Mouse (Mus musculus): ENCODE measurements at regions not wholly inside any gene's neighbourhood (a gene's known extent, or its start where the extent isn't known, plus 50 kb on each side); places are given as distances from the start of the nearest gene placed in this dataset.

- no peak for TF ChIP-seq CTCF (IDR thresholded peaks at IDR 0.05; ENCODE audit: low read depth)
- Histone ChIP-seq H3K4me3 (ENCODE audit: low read depth, low read length) (no peak overlapping the region), H3K9ac (no peak overlapping the region), H3K4me1 (ENCODE audit: insufficient read depth) (no peaks in the 10 kb centered on the region), H3K4me2 (ENCODE audit: low read depth) (no peak overlapping the region), H3K9me3 (ENCODE audit: low read length) (no peaks in the 10 kb centered on the region), H3K27ac (ENCODE audit: low read depth, low read length) (no peak overlapping the region), H3K36me3 (ENCODE audit: insufficient read depth) (no peaks in the 10 kb centered on the region), H3K27me3 (ENCODE audit: insufficient read depth, low read length) (no peaks in the 10 kb centered on the region)
- WGBS, result 52% methylated on average over 2 of the region's 2 CpGs
- ATAC-seq (no peak; the same call in 1 of the 2 replicates), DNase-seq (peak; percentile 17)
Observed at GRCm38 (mm10) chr6:27029008-27029407, 1106.0 kb downstream of the Grm8 start.

GRCm38 (mm10) chr6:27028377-27028776 is 1106.6 kb downstream of the Grm8 start:
- 27% methylated on average over 2 of the region's 2 CpGs for WGBS

GRCm38 (mm10) chr6:27021697-27022096 is 1113.3 kb downstream of the Grm8 start:
- H3K27me3 ChIP-seq (ENCODE audit: insufficient read depth, low read length), result no peaks in the 10 kb centered on the region
- ATAC-seq (no peak), DNase-seq (no peak)
- H3K9me3 ChIP-seq (ENCODE audit: low read length), result no peaks in the 10 kb centered on the region
- H3K9ac ChIP-seq, result no peak overlapping the region
- H3K4me2 ChIP-seq (ENCODE audit: low read depth), result no peak overlapping the region
- no peak for TF ChIP-seq CTCF (IDR thresholded peaks at IDR 0.05; ENCODE audit: low read depth)
- no peak overlapping the region for H3K4me3 ChIP-seq (ENCODE audit: low read depth, low read length)
- H3K27ac ChIP-seq (ENCODE audit: low read depth, low read length), result no peak overlapping the region
- no peaks in the 10 kb centered on the region for H3K4me1 ChIP-seq (ENCODE audit: insufficient read depth)
- H3K36me3 ChIP-seq (ENCODE audit: insufficient read depth), result no peaks in the 10 kb centered on the region
- WGBS, result 81% methylated on average over 2 of the region's 2 CpGs

More at GRCm38 (mm10) chr6:27028377-27028776, 1106.6 kb downstream of the Grm8 start:
- Histone ChIP-seq H3K4me2 (ENCODE audit: low read depth) (no peak overlapping the region), H3K36me3 (ENCODE audit: insufficient read depth) (no peaks in the 10 kb centered on the region), H3K9ac (no peak overlapping the region), H3K4me3 (ENCODE audit: low read depth, low read length) (no peak overlapping the region), H3K4me1 (ENCODE audit: insufficient read depth) (no peaks in the 10 kb centered on the region), H3K9me3 (ENCODE audit: low read length) (no peaks in the 10 kb centered on the region), H3K27me3 (ENCODE audit: insufficient read depth, low read length) (no peaks in the 10 kb centered on the region), H3K27ac (ENCODE audit: low read depth, low read length) (no peak overlapping the region)
- TF ChIP-seq CTCF (IDR thresholded peaks at IDR 0.05; ENCODE audit: low read depth), result no peak
- ATAC-seq, result peak; percentile 48; the same call in 1 of the 2 replicates
- peak; percentile 10 for DNase-seq

- no peak for ATAC-seq
- Histone ChIP-seq H3K4me2 (ENCODE audit: low read depth) (no peak overlapping the region), H3K36me3 (ENCODE audit: insufficient read depth) (no peaks in the 10 kb centered on the region), H3K27me3 (ENCODE audit: insufficient read depth, low read length) (no peaks in the 10 kb centered on the region), H3K4me1 (ENCODE audit: insufficient read depth) (no peaks in the 10 kb centered on the region), H3K9me3 (ENCODE audit: low read length) (no peaks in the 10 kb centered on the region), H3K27ac (ENCODE audit: low read depth, low read length) (no peak overlapping the region), H3K9ac (no peak overlapping the region), H3K4me3 (ENCODE audit: low read depth, low read length) (no peak overlapping the region)
- DNase-seq, result no peak
- TF ChIP-seq CTCF (IDR thresholded peaks at IDR 0.05; ENCODE audit: low read depth), result no peak
Observed at GRCm38 (mm10) chr6:27014475-27014874, 1120.5 kb downstream of the Grm8 start.

GRCm38 (mm10) chr6:26976613-26977012 is 1158.4 kb downstream of the Grm8 start:
- no peaks in the 10 kb centered on the region for H3K9me3 ChIP-seq (ENCODE audit: low read length)
- ATAC-seq, result peak; percentile 69
- H3K9ac ChIP-seq, result no peak overlapping the region
- no peak overlapping the region for H3K4me2 ChIP-seq (ENCODE audit: low read depth)
- peak; percentile 35 for DNase-seq
- no peaks in the 10 kb centered on the region for H3K4me1 ChIP-seq (ENCODE audit: insufficient read depth)
- no peaks in the 10 kb centered on the region for H3K27me3 ChIP-seq (ENCODE audit: insufficient read depth, low read length)
- H3K27ac ChIP-seq (ENCODE audit: low read depth, low read length), result no peak overlapping the region
- no peaks in the 10 kb centered on the region for H3K36me3 ChIP-seq (ENCODE audit: insufficient read depth)
- no peak overlapping the region for H3K4me3 ChIP-seq (ENCODE audit: low read depth, low read length)
- no peak for TF ChIP-seq CTCF (IDR thresholded peaks at IDR 0.05; ENCODE audit: low read depth)
- 31% methylated on average over 3 of the region's 3 CpGs for WGBS

GRCm38 (mm10) chr6:26949166-26949565 is 1140.1 kb upstream of the Pot1a start:
- Histone ChIP-seq H3K4me1 (ENCODE audit: insufficient read depth) (no peaks in the 10 kb centered on the region), H3K9me3 (ENCODE audit: low read length) (no peaks in the 10 kb centered on the region), H3K4me3 (ENCODE audit: low read depth, low read length) (no peak overlapping the region), H3K27me3 (ENCODE audit: insufficient read depth, low read length) (no peaks in the 10 kb centered on the region), H3K4me2 (ENCODE audit: low read depth) (no peak overlapping the region), H3K27ac (ENCODE audit: low read depth, low read length) (no peak overlapping the region), H3K9ac (no peak overlapping the region), H3K36me3 (ENCODE audit: insufficient read depth) (no peaks in the 10 kb centered on the region)
- DNase-seq (no peak), ATAC-seq (no peak)
- TF ChIP-seq CTCF (IDR thresholded peaks at IDR 0.05; ENCODE audit: low read depth), result no peak
- 0% methylated on average over 1 of the region's 1 CpGs for WGBS

Measured in forebrain, postnatal 0 days (tissue).